Mouse (Mus musculus) liver, embryonic 11.5 days (tissue): ENCODE measurements around the gene Aamp. TPM values are rescaled to one million over a fixed set of nuclear protein-coding genes. Genes with fewer than 3 reads are reported as not detected.

Experiments
- ATAC-seq: fragments of 200-750 bp; cut with Nextera tagmentation; replicated peaks from 2 replicates; pipeline ENCODE4 v1.8.0; 2017; ENCODE audit warnings: moderate number of reproducible peaks, mild to moderate bottlenecking, moderate TSS enrichment, moderate library complexity; ENCODE audit not compliant: low FRiP score
- DNase-seq: peaks from one replicate; pipeline ENCODE4 v3.0.0-alpha.2; 2017; ENCODE audit warnings: low spot score
- H3K27ac ChIP-seq: fragments of 300-500 bp; sonication (generic); 2 replicates; pipeline ENCODE4 v1.5.1; 2014; ENCODE audit warnings: mild to moderate bottlenecking, low read depth, low read length, control low read depth
- H3K27me3 ChIP-seq: fragments of 300-500 bp; sonication (generic); replicated peaks from 2 replicates; pipeline ENCODE4 v1.6.1; 2014; ENCODE audit warnings: low read length, mixed read lengths; ENCODE audit not compliant: control insufficient read depth, insufficient read depth
- H3K36me3 ChIP-seq: fragments of 300-500 bp; sonication (generic); 2 replicates; pipeline ENCODE4 v1.6.1; 2014; ENCODE audit warnings: mild to moderate bottlenecking, low read length, moderate library complexity, mixed read lengths; ENCODE audit not compliant: control insufficient read depth, insufficient read depth
- H3K4me1 ChIP-seq: fragments of 300-500 bp; sonication (generic); replicated peaks from 2 replicates; pipeline ENCODE4 v1.6.1; 2014; ENCODE audit warnings: low read length, mixed read lengths; ENCODE audit not compliant: control insufficient read depth, insufficient read depth
- H3K4me2 ChIP-seq: fragments of 300-500 bp; sonication (generic); 2 replicates; pipeline ENCODE4 v1.6.1; 2014; ENCODE audit warnings: mild to moderate bottlenecking, control low read depth, moderate library complexity
- H3K4me3 ChIP-seq: fragments of 300-500 bp; sonication (generic); 2 replicates; pipeline ENCODE4 v1.5.1; 2014; ENCODE audit warnings: low read depth, low read length, control low read depth
- H3K9ac ChIP-seq: fragments of 300-500 bp; sonication (generic); 2 replicates; pipeline ENCODE4 v1.6.1; 2014; ENCODE audit warnings: low read depth, low read length, control low read depth
- H3K9me3 ChIP-seq: fragments of 300-500 bp; sonication (generic); 2 replicates; pipeline ENCODE4 v1.6.1; 2016; ENCODE audit warnings: low read length, inconsistent platforms, mixed read lengths; ENCODE audit not compliant: control insufficient read depth
- WGBS: fragments of 180-500 bp; shearing (Covaris S2); extraction: QIAGEN DNeasy Blood & Tissue Kit; methylation state at CpG from one replicate; pipeline ENCODE4 v1.1.7; 2014; 5-methylcytosine and 5-hydroxymethylcytosine counted together
- polyA plus RNA-seq: library from polyadenylated mRNA; unstranded; fragments of >200 nt; fragmentation: Nextera tagmentation; extraction: Ambion mirVana; gene quantifications from 2 replicates; pipeline ENCODE4 v1.2.1, GENCODE M21; 2014

Gene Aamp
- polyA plus RNA-seq, 1 experiment from 2014 or later, result 193 TPM

DNA sequence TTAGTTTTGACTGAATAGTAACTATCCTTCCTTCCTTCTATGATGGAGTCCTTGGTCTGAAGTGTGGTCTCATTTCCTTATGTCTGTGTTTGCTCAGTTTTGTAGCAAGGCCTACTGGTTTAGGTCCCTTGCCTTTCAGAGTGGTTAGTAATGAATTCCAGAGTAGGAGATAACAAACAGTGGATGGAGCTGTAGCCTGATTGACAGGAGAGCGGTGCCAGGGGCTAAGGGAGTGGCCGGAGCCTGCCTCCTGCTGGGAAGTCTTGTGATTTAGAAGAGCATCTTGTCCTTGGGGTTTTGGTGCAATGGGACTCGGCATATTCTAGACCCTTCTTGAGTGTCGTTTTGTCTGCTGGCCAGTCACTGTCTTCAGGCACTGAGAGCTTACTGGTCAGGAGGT lies 27.8 kb downstream of the Aamp start:
- Histone ChIP-seq H3K27ac (no peak overlapping the region), H3K36me3 (peaks cover 42% of the 10 kb centered on the region), H3K4me2 (no peak overlapping the region), H3K9ac (no peak overlapping the region), H3K9me3 (no peaks in the 10 kb centered on the region), H3K4me3 (no peak overlapping the region), H3K27me3 (no peaks in the 10 kb centered on the region), H3K4me1 (no peaks in the 10 kb centered on the region)
- WGBS, result 72% methylated on average over 4 of the region's 4 CpGs
- DNase-seq (no peak), ATAC-seq (no peak)

DNA sequence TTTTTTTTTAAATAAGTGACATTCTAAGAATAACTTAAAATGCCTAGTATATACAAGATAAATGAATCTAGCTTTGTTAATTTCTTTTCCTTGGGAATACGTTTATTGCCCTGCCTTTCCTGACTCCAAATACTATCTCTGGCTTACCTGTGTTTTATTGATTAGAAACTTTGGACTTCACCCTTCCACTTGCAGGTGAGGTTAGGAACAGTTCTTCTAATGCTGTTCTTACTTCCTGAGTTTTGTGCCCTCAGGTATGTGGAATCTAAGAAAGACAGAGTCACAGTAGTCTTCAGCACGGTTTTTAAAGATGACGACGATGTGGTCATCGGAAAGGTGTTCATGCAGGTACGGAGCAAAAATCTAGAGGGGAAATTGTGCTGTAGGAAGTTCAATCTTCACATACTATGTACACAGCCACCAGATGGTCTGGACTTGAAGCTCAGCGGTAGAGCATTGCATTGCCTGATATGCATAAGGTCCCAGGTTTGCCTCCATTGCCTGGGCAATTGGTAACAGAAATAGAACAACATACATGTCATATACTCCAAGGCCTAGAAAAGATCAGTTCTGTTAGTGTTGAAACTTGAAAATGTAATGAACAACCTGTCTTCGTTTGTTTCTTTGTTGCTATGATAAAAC lies 28.7 kb downstream of the Aamp start:
- Histone ChIP-seq H3K4me3 (no peak overlapping the region), H3K27me3 (no peaks in the 10 kb centered on the region), H3K27ac (no peak overlapping the region), H3K9ac (no peak overlapping the region), H3K4me1 (no peaks in the 10 kb centered on the region), H3K9me3 (no peaks in the 10 kb centered on the region), H3K4me2 (no peak overlapping the region), H3K36me3 (peaks cover 50% of the 10 kb centered on the region)
- 94% methylated on average over 8 of the region's 8 CpGs for WGBS
- ATAC-seq (no peak), DNase-seq (no peak)

- Histone ChIP-seq H3K4me1 (peaks cover 14% of the 10 kb centered on the region), H3K4me2 (no peak overlapping the region), H3K36me3 (peaks cover 31% of the 10 kb centered on the region), H3K9ac (no peak overlapping the region), H3K27ac (no peak overlapping the region), H3K4me3 (no peak overlapping the region), H3K27me3 (no peaks in the 10 kb centered on the region), H3K9me3 (no peaks in the 10 kb centered on the region)
- 87% methylated on average over 4 of the region's 4 CpGs for WGBS
- ATAC-seq (no peak), DNase-seq (no peak)
Measured at GRCm38 (mm10) chr1:74250096-74250495, 34.4 kb downstream of the Aamp start.

- Histone ChIP-seq H3K4me3 (no peak overlapping the region), H3K27ac (peak overlapping the region; percentile 81), H3K4me2 (peak overlapping the region; percentile 37), H3K27me3 (no peaks in the 10 kb centered on the region), H3K9me3 (no peaks in the 10 kb centered on the region), H3K4me1 (peaks cover 14% of the 10 kb centered on the region), H3K9ac (no peak overlapping the region), H3K36me3 (peaks cover 28% of the 10 kb centered on the region)
- no peak for DNase-seq
- ATAC-seq, result no peak
- 61% methylated on average over 5 of the region's 5 CpGs for WGBS
Measured at GRCm38 (mm10) chr1:74249331-74249980, 35.1 kb downstream of the Aamp start.

DNA sequence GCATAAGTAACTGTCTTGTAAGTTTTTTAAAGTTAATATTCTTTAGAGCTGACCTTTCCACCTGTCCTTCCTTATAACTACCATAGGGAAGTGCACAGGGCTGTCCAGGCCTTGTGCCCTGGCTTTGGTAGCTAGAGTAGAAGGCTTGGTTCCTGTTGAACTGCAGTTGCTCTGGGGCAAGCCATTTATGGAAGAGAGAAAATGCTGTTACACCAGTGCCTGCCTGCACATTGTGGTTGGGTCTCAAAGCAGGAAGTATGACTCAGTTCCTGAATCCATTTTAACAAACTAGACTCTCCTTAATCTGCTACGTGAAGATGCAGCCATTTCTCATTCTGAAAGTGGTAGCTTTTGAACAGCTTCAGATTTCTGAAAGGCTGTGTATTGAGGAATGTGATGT lies 35.7 kb downstream of the Aamp start:
- ATAC-seq, result no peak
- WGBS, result 24% methylated on average over 1 of the region's 1 CpGs
- Histone ChIP-seq H3K27me3 (no peaks in the 10 kb centered on the region), H3K9me3 (no peaks in the 10 kb centered on the region), H3K4me1 (peaks cover 18% of the 10 kb centered on the region), H3K27ac (peak overlapping the region; percentile 81), H3K36me3 (peaks cover 28% of the 10 kb centered on the region), H3K9ac (no peak overlapping the region), H3K4me2 (peak overlapping the region; percentile 37), H3K4me3 (no peak overlapping the region)
- DNase-seq, result no peak

GRCm38 (mm10) chr1:74245525-74245924 lies 39.0 kb downstream of the Aamp start:
- peaks cover 12% of the 10 kb centered on the region; the same call in 1 of the 2 replicates for H3K36me3 ChIP-seq
- WGBS, result 83% methylated on average over 2 of the region's 2 CpGs

GRCm38 (mm10) chr1:74240832-74241231 lies 43.7 kb downstream of the Aamp start:
- no peak for ATAC-seq
- DNase-seq, result no peak
- no peak overlapping the region; the same call in 1 of the 2 replicates for H3K9ac ChIP-seq
- H3K36me3 ChIP-seq, result no peaks in the 10 kb centered on the region
- peak overlapping the region; percentile 96 for H3K4me2 ChIP-seq
- no peak overlapping the region; the same call in 1 of the 2 replicates for H3K27ac ChIP-seq
- WGBS, result 70% methylated on average over 4 of the region's 4 CpGs
- peaks cover 42% of the 10 kb centered on the region for H3K4me1 ChIP-seq
- H3K9me3 ChIP-seq, result no peaks in the 10 kb centered on the region
- H3K4me3 ChIP-seq, result 0 out of 2 replicates have a peak overlapping the region, but pooled peaks have one; percentile 14
- no peaks in the 10 kb centered on the region for H3K27me3 ChIP-seq

More at GRCm38 (mm10) chr1:74245525-74245924, 39.0 kb downstream of the Aamp start:
- no peak overlapping the region for H3K9ac ChIP-seq
- no peaks in the 10 kb centered on the region for H3K27me3 ChIP-seq
- no peak overlapping the region for H3K4me3 ChIP-seq
- no peak overlapping the region for H3K27ac ChIP-seq
- ATAC-seq (no peak), DNase-seq (no peak)
- no peak overlapping the region for H3K4me2 ChIP-seq
- H3K4me1 ChIP-seq, result peaks cover 26% of the 10 kb centered on the region
- H3K9me3 ChIP-seq, result no peaks in the 10 kb centered on the region

GRCm38 (mm10) chr1:74240311-74240710 lies 44.2 kb downstream of the Aamp start:
- 0 out of 2 replicates have a peak overlapping the region, but pooled peaks have one; percentile 14 for H3K4me3 ChIP-seq
- no peaks in the 10 kb centered on the region for H3K27me3 ChIP-seq
- peak overlapping the region; percentile 63 for H3K27ac ChIP-seq
- DNase-seq, result no peak
- WGBS, result 53% methylated on average over 6 of the region's 6 CpGs
- ATAC-seq, result no peak
- no peaks in the 10 kb centered on the region for H3K36me3 ChIP-seq
- peak overlapping the region; percentile 96 for H3K4me2 ChIP-seq
- H3K9ac ChIP-seq, result peak overlapping the region; percentile 22; the same call in 1 of the 2 replicates
- H3K4me1 ChIP-seq, result peaks cover 42% of the 10 kb centered on the region
- H3K9me3 ChIP-seq, result no peaks in the 10 kb centered on the region

GRCm38 (mm10) chr1:74239618-74240017 lies 44.9 kb downstream of the Aamp start:
- ATAC-seq (no peak), DNase-seq (no peak)
- Histone ChIP-seq H3K4me3 (peak overlapping the region; percentile 95), H3K27me3 (no peaks in the 10 kb centered on the region), H3K4me2 (peak overlapping the region; percentile 96), H3K4me1 (peaks cover 42% of the 10 kb centered on the region), H3K36me3 (no peaks in the 10 kb centered on the region), H3K27ac (peak overlapping the region; percentile 89), H3K9me3 (no peaks in the 10 kb centered on the region), H3K9ac (no peak overlapping the region)
- 38% methylated on average over 11 of the region's 11 CpGs for WGBS
